Mouse (Mus musculus) liver, embryonic 14.5 days (tissue): ENCODE measurements at regions not wholly inside any gene's neighbourhood (a gene's known extent, or its start where the extent isn't known, plus 50 kb on each side); places are given as distances from the start of the nearest gene placed in this dataset.
A peak's percentile ranks its signal among the peaks of the same experiment; 100 is the strongest.

Experiments
- ATAC-seq: fragments of 200-750 bp; cut with Nextera tagmentation; 2 replicates; pipeline ENCODE4 v1.8.0; 2017; ENCODE audit warnings: moderate number of reproducible peaks, mild to moderate bottlenecking, moderate library complexity; ENCODE audit not compliant: insufficient read depth
- DNase-seq, 3 experiments: peaks; one replicate each; pipeline ENCODE4 v3.0.0-alpha.2; 2012 to 2013; ENCODE audit warnings: low read depth in 3 of 3, low spot score in 3 of 3
- H3K27ac ChIP-seq: fragments of 300-500 bp; sonication (generic); 2 replicates; pipeline ENCODE4 v1.5.1; 2014; ENCODE audit warnings: moderate library complexity, mild to moderate bottlenecking, control low read depth, inconsistent platforms
- H3K27me3 ChIP-seq: fragments of 300-500 bp; sonication (generic); 2 replicates; pipeline ENCODE4 v1.6.1; 2014; ENCODE audit warnings: mild to moderate bottlenecking, low read length, moderate library complexity; ENCODE audit not compliant: control insufficient read depth, insufficient read depth
- H3K36me3 ChIP-seq: fragments of 300-500 bp; sonication (generic); replicated peaks from 2 replicates; pipeline ENCODE4 v1.6.1; 2014; ENCODE audit warnings: low read depth; ENCODE audit not compliant: control insufficient read depth, insufficient read depth
- H3K4me1 ChIP-seq, 2 experiments: fragments of 200-500 bp in 1 of 2; fragments of 300-500 bp in 1 of 2; sonication (generic) in 1 of 2; replicated peaks; 2 replicates each; pipeline ENCODE4 v1.6.1; 2012 to 2014; ENCODE audit warnings: antibody characterized with exemption in 1 of 2, inconsistent platforms in 1 of 2, low read length in 1 of 2; ENCODE audit not compliant: control insufficient read depth in 2 of 2, insufficient read depth in 2 of 2
- H3K4me2 ChIP-seq: fragments of 300-500 bp; sonication (generic); 2 replicates; pipeline ENCODE4 v1.6.1; 2014; ENCODE audit warnings: low read depth, mild to moderate bottlenecking, control low read depth, moderate library complexity
- H3K4me3 ChIP-seq, 2 experiments: fragments of 200-500 bp in 1 of 2; fragments of 300-500 bp in 1 of 2; sonication (generic) in 1 of 2; 2 replicates each; pipeline ENCODE4 v1.5.1; 2012 to 2014; ENCODE audit warnings: low read depth in 2 of 2, low read length in 2 of 2, mild to moderate bottlenecking in 2 of 2, control low read depth in 1 of 2, inconsistent platforms in 1 of 2, moderate library complexity in 1 of 2; ENCODE audit not compliant: insufficient read depth in 1 of 2
- H3K9ac ChIP-seq: fragments of 300-500 bp; sonication (generic); replicated peaks from 2 replicates; pipeline ENCODE4 v1.6.1; 2014; ENCODE audit warnings: mild to moderate bottlenecking, control low read depth, moderate library complexity
- H3K9me3 ChIP-seq: fragments of 300-500 bp; sonication (generic); 2 replicates; pipeline ENCODE4 v1.6.1; 2016; ENCODE audit warnings: low read length, mixed read lengths; ENCODE audit not compliant: control insufficient read depth
- CTCF ChIP-seq: IDR thresholded peaks from 2 replicates; pipeline ENCODE4 v1.5.1; 2016; ENCODE audit warnings: antibody characterized with exemption, low read depth, control low read depth
- EP300 ChIP-seq: IDR thresholded peaks from 2 replicates; pipeline ENCODE4 v1.6.1; 2016; ENCODE audit warnings: antibody characterized with exemption, low read depth
- WGBS: fragments of 180-500 bp; shearing (Covaris S2); extraction: QIAGEN DNeasy Blood & Tissue Kit; methylation state at CpG from one replicate; pipeline ENCODE4 v1.1.7; 2014; ENCODE audit not compliant: insufficient replicate concordance; 5-methylcytosine and 5-hydroxymethylcytosine counted together

GRCm38 (mm10) chr13:107626670-107627069 is 417.6 kb upstream of the Smim15 start:
- Histone ChIP-seq H3K4me3 (no peak overlapping the region), H3K4me2 (no peak overlapping the region), H3K9ac (no peak overlapping the region), H3K27ac (no peak overlapping the region), H3K9me3 (no peaks in the 10 kb centered on the region), H3K36me3 (no peaks in the 10 kb centered on the region), H3K4me1 (no peaks in the 10 kb centered on the region), H3K27me3 (no peaks in the 10 kb centered on the region)
- DNase-seq (no peak), ATAC-seq (no peak)
- WGBS = 70% methylated on average over 8 of the region's 8 CpGs
- TF ChIP-seq EP300 (no peak), CTCF (no peak)

- Histone ChIP-seq H3K36me3 (no peaks in the 10 kb centered on the region), H3K27me3 (no peaks in the 10 kb centered on the region), H3K4me2 (no peak overlapping the region), H3K9me3 (no peaks in the 10 kb centered on the region), H3K27ac (no peak overlapping the region), H3K4me1 (peaks cover 0 to 13% of the 10 kb centered on the region in 2 experiments; a peak in 3 of 4 replicates), H3K4me3 (no peak overlapping the region), H3K9ac (no peak overlapping the region)
- TF ChIP-seq CTCF = no peak
- no peak for TF ChIP-seq EP300
- 55% methylated on average over 2 of the region's 2 CpGs for WGBS
- DNase-seq (no peak), ATAC-seq (no peak)
Observed at GRCm38 (mm10) chr13:107621337-107621736, 422.9 kb upstream of the Smim15 start.

GRCm38 (mm10) chr13:107620887-107621286 is 423.4 kb upstream of the Smim15 start:
- ATAC-seq = no peak
- no peak for TF ChIP-seq EP300
- no peak for TF ChIP-seq CTCF
- 27% methylated on average over 2 of the region's 2 CpGs for whole genome bisulfite sequencing

GRCm38 (mm10) chr13:107620210-107620609 is 424.0 kb upstream of the Smim15 start:
- no peaks in the 10 kb centered on the region for H3K36me3 ChIP-seq
- no peak overlapping the region for H3K27ac ChIP-seq
- DNase-seq = no peak
- WGBS = 29% methylated on average over 6 of the region's 6 CpGs
- no peak overlapping the region for H3K4me2 ChIP-seq
- no peak overlapping the region for H3K4me3 ChIP-seq
- no peaks in the 10 kb centered on the region for H3K9me3 ChIP-seq
- ATAC-seq = no peak
- no peak overlapping the region for H3K9ac ChIP-seq
- no peak for TF ChIP-seq EP300
- no peak for TF ChIP-seq CTCF
- no peaks in the 10 kb centered on the region for H3K27me3 ChIP-seq
- H3K4me1 ChIP-seq = peaks cover 0 to 13% of the 10 kb centered on the region in 2 experiments; a peak in 3 of 4 replicates

More at GRCm38 (mm10) chr13:107620887-107621286, 423.4 kb upstream of the Smim15 start:
- no peaks in the 10 kb centered on the region for H3K27me3 ChIP-seq
- H3K9ac ChIP-seq = no peak overlapping the region
- H3K9me3 ChIP-seq = no peaks in the 10 kb centered on the region
- H3K4me2 ChIP-seq = no peak overlapping the region
- DNase-seq = no peak
- H3K4me3 ChIP-seq = no peak overlapping the region
- H3K4me1 ChIP-seq = peaks cover 0 to 13% of the 10 kb centered on the region in 2 experiments; a peak in 3 of 4 replicates
- no peaks in the 10 kb centered on the region for H3K36me3 ChIP-seq
- no peak overlapping the region for H3K27ac ChIP-seq

GRCm38 (mm10) chr13:107619430-107619927 is 424.8 kb upstream of the Smim15 start:
- DNase-seq (peak; percentile 28 to 53 (median 34)), ATAC-seq (peak; percentile 85)
- H3K9ac ChIP-seq = no peak overlapping the region
- H3K4me3 ChIP-seq = no peak overlapping the region
- under 1% methylated on average over 9 of the region's 9 CpGs for WGBS
- H3K4me1 ChIP-seq = peaks cover 0 to 13% of the 10 kb centered on the region in 2 experiments; a peak in 3 of 4 replicates
- no peaks in the 10 kb centered on the region for H3K36me3 ChIP-seq
- H3K4me2 ChIP-seq = peak overlapping the region; percentile 44
- no peaks in the 10 kb centered on the region for H3K9me3 ChIP-seq
- H3K27ac ChIP-seq = no peak overlapping the region
- TF ChIP-seq EP300 = no peak
- TF ChIP-seq CTCF = no peak
- H3K27me3 ChIP-seq = no peaks in the 10 kb centered on the region
